ENCODE assay signal across 8 mouse cellular contexts in the genomic region with DNA sequence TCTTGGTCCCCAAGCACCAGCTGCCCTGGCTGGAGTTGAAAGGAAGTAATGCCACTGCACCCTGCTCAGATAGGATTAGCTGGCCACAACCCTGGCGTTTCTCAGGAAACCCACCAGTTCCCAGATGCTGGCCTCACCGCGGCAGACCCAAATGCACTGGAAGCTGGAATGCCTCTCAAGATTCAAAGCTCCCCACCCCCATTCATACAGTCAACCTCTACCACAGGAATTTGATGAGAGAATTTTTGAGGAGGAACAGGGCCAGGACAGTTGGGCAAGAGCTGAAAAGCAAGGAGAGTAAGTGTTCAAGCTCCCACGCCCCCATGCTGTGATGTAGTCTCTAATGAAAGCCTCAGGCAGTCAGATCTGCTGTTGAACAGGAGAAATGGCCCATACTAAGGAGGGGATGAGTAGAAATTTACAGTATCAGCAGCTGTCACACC. TPM values are rescaled to one million over a fixed set of nuclear protein-coding genes. Genes with fewer than 3 reads are reported as not detected.
DNase-seq lines count a peak whose midpoint lies in the region; ATAC-seq lines count a peak whose summit lies in the region.

No protein-coding gene starts in this region.

- H3K9me3 ChIP-seq in embryonic facial prominence, embryonic 11.5 days (replicated peaks; ENCODE audit: control insufficient read depth, low read length): no peaks in the 10 kb centered on the region
- H3K9me3 ChIP-seq in limb, embryonic 12.5 days: no peaks in the 10 kb centered on the region
- no peaks in the 10 kb centered on the region for H3K9me3 ChIP-seq in neural tube, embryonic 12.5 days

- H3K36me3 ChIP-seq in embryonic facial prominence, embryonic 11.5 days (replicated peaks; ENCODE audit: control insufficient read depth, insufficient read depth, low read depth, low read length): no peaks in the 10 kb centered on the region
- no peaks in the 10 kb centered on the region for H3K36me3 ChIP-seq in limb, embryonic 12.5 days
- no peaks in the 10 kb centered on the region for H3K36me3 ChIP-seq in neural tube, embryonic 12.5 days

- ATAC-seq in embryonic facial prominence, embryonic 11.5 days (replicated peaks; ENCODE audit: insufficient number of reproducible peaks, low FRiP score, low TSS enrichment, low read depth): no peak
- ATAC-seq in limb, embryonic 12.5 days (ENCODE audit: insufficient number of reproducible peaks, insufficient read depth, low FRiP score, low TSS enrichment, low read depth): no peak
- no peak; the same call in 1 of the 2 replicates for ATAC-seq in neural tube, embryonic 12.5 days (ENCODE audit: low FRiP score, low read depth)

- 40% methylated on average over 4 of the region's 4 CpGs for WGBS in embryonic facial prominence, embryonic 11.5 days
- WGBS in limb, embryonic 12.5 days: 26% methylated on average over 4 of the region's 4 CpGs
- 42% methylated on average over 4 of the region's 4 CpGs for WGBS in neural tube, embryonic 12.5 days

- no peak overlapping the region for H3K27ac ChIP-seq in embryonic facial prominence, embryonic 11.5 days (replicated peaks; ENCODE audit: low read depth, low read length)
- H3K27ac ChIP-seq in limb, embryonic 12.5 days: 0 out of 2 replicates have a peak overlapping the region, but pooled peaks have one; percentile 31
- H3K27ac ChIP-seq in neural tube, embryonic 12.5 days: no peak overlapping the region

- no peaks in the 10 kb centered on the region for H3K27me3 ChIP-seq in embryonic facial prominence, embryonic 11.5 days (ENCODE audit: control insufficient read depth, insufficient read depth, low read length)
- H3K27me3 ChIP-seq in limb, embryonic 12.5 days: peaks cover 7% of the 10 kb centered on the region; the same call in 1 of the 2 replicates
- H3K27me3 ChIP-seq in neural tube, embryonic 12.5 days (replicated peaks): no peaks in the 10 kb centered on the region

- H3K4me1 ChIP-seq in embryonic facial prominence, embryonic 11.5 days (ENCODE audit: control insufficient read depth, insufficient read depth, low read length): peaks cover 2% of the 10 kb centered on the region
- H3K4me1 ChIP-seq in limb, embryonic 12.5 days (replicated peaks): peaks cover 14% of the 10 kb centered on the region
- peaks cover 12% of the 10 kb centered on the region for H3K4me1 ChIP-seq in neural tube, embryonic 12.5 days

- DNase-seq in right cerebral cortex, adult 18-20 months: peak; percentile 15
- DNase-seq in right cerebral cortex, adult 2 months (ENCODE audit: low spot score in 2 of 2): no peak
- DNase-seq in embryonic facial prominence, embryonic 11.5 days (ENCODE audit: low spot score): peak; percentile 37
- no peak for DNase-seq in frontal cortex, postnatal 36 days (ENCODE audit: low spot score in 2 of 2)
- no peak for DNase-seq in T-cell, adult 2 months (ENCODE audit: low spot score)
- DNase-seq in ovary, postnatal 14 days (ENCODE audit: low spot score): no peak

- no peak overlapping the region for H3K9ac ChIP-seq in embryonic facial prominence, embryonic 11.5 days (replicated peaks; ENCODE audit: low read length)
- H3K9ac ChIP-seq in limb, embryonic 12.5 days (replicated peaks): no peak overlapping the region
- H3K9ac ChIP-seq in neural tube, embryonic 12.5 days: no peak overlapping the region

- no peak overlapping the region for H3K4me3 ChIP-seq in embryonic facial prominence, embryonic 11.5 days (ENCODE audit: low read depth, low read length)
- 0 out of 2 replicates have a peak overlapping the region, but pooled peaks have one; percentile 36 for H3K4me3 ChIP-seq in limb, embryonic 12.5 days (replicated peaks)
- no peak overlapping the region for H3K4me3 ChIP-seq in neural tube, embryonic 12.5 days

- peak overlapping the region; percentile 50; the same call in 1 of the 2 replicates for H3K4me2 ChIP-seq in embryonic facial prominence, embryonic 11.5 days (ENCODE audit: low read depth, low read length)
- peak overlapping the region; percentile 63 for H3K4me2 ChIP-seq in limb, embryonic 12.5 days
- peak overlapping the region; percentile 60; the same call in 1 of the 2 replicates for H3K4me2 ChIP-seq in neural tube, embryonic 12.5 days (replicated peaks)

RNA-seq across cellular contexts. Expression of a gene that starts 9.8 kb away (rescaled TPM):
- polyA plus RNA-seq in embryonic facial prominence, embryonic 11.5 days (2014; fragmentation: Nextera tagmentation; extraction: Ambion mirVana): 209 and 210 TPM in 2 replicates
- polyA plus RNA-seq in limb, embryonic 12.5 days (2016; fragmentation: Nextera tagmentation; extraction: Ambion mirVana): 181 TPM in 2 replicates
- polyA plus RNA-seq in neural tube, embryonic 12.5 days (2016; fragmentation: Nextera tagmentation; extraction: Ambion mirVana): 159 TPM in 2 replicates

RNA-seq across cellular contexts. Expression of a gene that starts 37.9 kb away (rescaled TPM):
- not detected in 2 replicates for polyA plus RNA-seq in embryonic facial prominence, embryonic 11.5 days (2014; fragmentation: Nextera tagmentation; extraction: Ambion mirVana)
- polyA plus RNA-seq in limb, embryonic 12.5 days (2016; fragmentation: Nextera tagmentation; extraction: Ambion mirVana): not detected in 2 replicates
- not detected in 2 replicates for polyA plus RNA-seq in neural tube, embryonic 12.5 days (2016; fragmentation: Nextera tagmentation; extraction: Ambion mirVana)

RNA-seq across cellular contexts. Expression of a gene that starts 38.0 kb away (rescaled TPM):
- polyA plus RNA-seq in embryonic facial prominence, embryonic 11.5 days (2014; fragmentation: Nextera tagmentation; extraction: Ambion mirVana): 0.24 and 0.64 TPM in 2 replicates
- polyA plus RNA-seq in limb, embryonic 12.5 days (2016; fragmentation: Nextera tagmentation; extraction: Ambion mirVana): 1.4 and 2.0 TPM in 2 replicates
- polyA plus RNA-seq in neural tube, embryonic 12.5 days (2016; fragmentation: Nextera tagmentation; extraction: Ambion mirVana): 4.5 and 5.2 TPM in 2 replicates

RNA-seq across cellular contexts. Expression of a gene that starts 43.5 kb away (rescaled TPM):
- 13.1 and 13.6 TPM in 2 replicates for polyA plus RNA-seq in embryonic facial prominence, embryonic 11.5 days (2014; fragmentation: Nextera tagmentation; extraction: Ambion mirVana)
- 13.7 and 19.8 TPM in 2 replicates for polyA plus RNA-seq in limb, embryonic 12.5 days (2016; fragmentation: Nextera tagmentation; extraction: Ambion mirVana)
- 14.1 and 17.0 TPM in 2 replicates for polyA plus RNA-seq in neural tube, embryonic 12.5 days (2016; fragmentation: Nextera tagmentation; extraction: Ambion mirVana)

Comparison
In these comparisons a context has a peak if more than half of its experiments do, and no peak if none do; other contexts are left out.
1. DNase-seq: peak in right cerebral cortex, adult 18-20 months (single experiment) and embryonic facial prominence, embryonic 11.5 days (single experiment); none in right cerebral cortex, adult 2 months (0 of 2), frontal cortex, postnatal 36 days (0 of 2), T-cell, adult 2 months (single experiment) and ovary, postnatal 14 days (single experiment).
2. Peak in every context shown above with its lines, with median percentiles within 50 percentile points of each other: H3K4me2 ChIP-seq.